Mouse (Mus musculus) CH12.LX (cell line): Measurements from ENCODE around the gene Carmil1. TPM values are rescaled to one million over a fixed set of nuclear protein-coding genes. Genes with fewer than 3 reads are reported as not detected.

Source experiments
- DNase-seq: peaks from one replicate; pipeline ENCODE4 v3.0.0-alpha.2; 2013; ENCODE audit errors: extremely low read depth
- H3K27ac ChIP-seq: 2 replicates; pipeline ENCODE4 v1.5.1; 2012; ENCODE audit warnings: low read depth, mild to moderate bottlenecking, control low read depth, moderate library complexity; ENCODE audit not compliant: insufficient read depth
- H3K27me3 ChIP-seq: replicated peaks from 2 replicates; pipeline ENCODE3; 2012; ENCODE audit warnings: inconsistent platforms
- H3K36me3 ChIP-seq, 2 experiments: replicated peaks in 1 of 2; 2 replicates each; pipeline versions ENCODE3 to v1.6.1; 2012; ENCODE audit warnings: inconsistent platforms in 1 of 2, low read length in 1 of 2, mild to moderate bottlenecking in 1 of 2, mixed read lengths in 1 of 2, moderate library complexity in 1 of 2; ENCODE audit not compliant: control insufficient read depth in 1 of 2, insufficient read depth in 1 of 2
- H3K4me1 ChIP-seq, 2 experiments: 2 replicates each; pipeline ENCODE4 v1.6.1; 2012; ENCODE audit warnings: inconsistent platforms in 1 of 2, moderate library complexity in 1 of 2; ENCODE audit not compliant: insufficient read depth in 2 of 2, control insufficient read depth in 1 of 2
- H3K4me2 ChIP-seq: 2 replicates; pipeline ENCODE4 v1.6.1; 2012; ENCODE audit warnings: low read depth, mild to moderate bottlenecking, control low read depth; ENCODE audit not compliant: poor library complexity, insufficient read depth, severe bottlenecking
- H3K4me3 ChIP-seq, 3 experiments: fragments of 150-350 bp in 1 of 3; sonication (generic) in 1 of 3; replicated peaks in 1 of 3; 2 replicates each; pipeline versions ENCODE3 to v1.5.1; 2011 to 2012; ENCODE audit warnings: low read depth in 2 of 3, low read length in 2 of 3, mild to moderate bottlenecking in 2 of 3, moderate library complexity in 2 of 3, control low read depth in 1 of 3, improper control_type of control experiment in 1 of 3, inconsistent platforms in 1 of 3, mixed read lengths in 1 of 3; ENCODE audit not compliant: poor library complexity in 1 of 3
- H3K79me2 ChIP-seq: replicated peaks from 2 replicates; pipeline ENCODE4 v1.6.1; 2012; ENCODE audit warnings: mild to moderate bottlenecking, moderate library complexity; ENCODE audit not compliant: control insufficient read depth, poor library complexity, insufficient read depth, severe bottlenecking; ENCODE audit errors: extremely low read depth
- H3K9ac ChIP-seq: 2 replicates; pipeline ENCODE4 v1.6.1; 2012; ENCODE audit warnings: low read depth, mild to moderate bottlenecking, control low read depth, moderate library complexity; ENCODE audit not compliant: insufficient read depth
- H3K9me3 ChIP-seq: replicated peaks from 2 replicates; pipeline ENCODE3; 2012; ENCODE audit warnings: low read length, inconsistent platforms, mixed read lengths
- CHD2 ChIP-seq: IDR thresholded peaks from 2 replicates; pipeline ENCODE4 v1.6.1; 2011; ENCODE audit warnings: low read length, improper control_type of control experiment
- CTCF ChIP-seq, 2 experiments: IDR thresholded peaks in 1 of 2; conservative IDR thresholded peaks in 1 of 2; 2 replicates each; pipeline ENCODE4 v1.5.1; 2011 to 2012; ENCODE audit warnings: low read depth in 2 of 2, low read length in 2 of 2, improper control_type of control experiment in 1 of 2, inconsistent platforms in 1 of 2, mild to moderate bottlenecking in 1 of 2, moderate library complexity in 1 of 2
- E2F4 ChIP-seq: IDR thresholded peaks from 2 replicates; pipeline ENCODE4 v1.6.1; 2011; ENCODE audit warnings: low read depth, low read length, improper control_type of control experiment; ENCODE audit not compliant: insufficient replicate concordance
- EP300 ChIP-seq: IDR thresholded peaks from 2 replicates; pipeline ENCODE4 v1.6.1; 2011; ENCODE audit warnings: low read length, improper control_type of control experiment
- HCFC1 ChIP-seq: IDR thresholded peaks from 2 replicates; pipeline ENCODE4 v1.6.1; 2012; ENCODE audit warnings: low read depth, mild to moderate bottlenecking, inconsistent platforms, low read length, improper control_type of control experiment
- JUND ChIP-seq: conservative IDR thresholded peaks from 2 replicates; pipeline ENCODE4 v1.6.1; 2011; ENCODE audit warnings: low read depth, low read length, improper control_type of control experiment
- KAT2A ChIP-seq: IDR thresholded peaks from 2 replicates; pipeline ENCODE4 v1.6.1; 2012; ENCODE audit warnings: low read length, improper control_type of control experiment, inconsistent platforms; ENCODE audit not compliant: insufficient replicate concordance
- MAFK ChIP-seq: IDR thresholded peaks from 2 replicates; pipeline ENCODE4 v1.6.1; 2011; ENCODE audit warnings: low read length, improper control_type of control experiment; ENCODE audit not compliant: insufficient replicate concordance
- MAZ ChIP-seq: IDR thresholded peaks from 2 replicates; pipeline ENCODE4 v1.6.1; 2012; ENCODE audit warnings: low read depth, mild to moderate bottlenecking, inconsistent platforms, low read length, improper control_type of control experiment, moderate library complexity
- MXI1 ChIP-seq: IDR thresholded peaks from 2 replicates; pipeline ENCODE4 v1.6.1; 2011; ENCODE audit warnings: mild to moderate bottlenecking, low read depth, low read length, improper control_type of control experiment
- MYC ChIP-seq: IDR thresholded peaks from 2 replicates; pipeline ENCODE4 v1.6.1; 2011; ENCODE audit warnings: low read depth, mild to moderate bottlenecking, improper control_type of control experiment, low read length
- PAX5 ChIP-seq: IDR thresholded peaks from 2 replicates; pipeline ENCODE4 v1.6.1; 2012; ENCODE audit warnings: low read length, inconsistent platforms, mixed read lengths
- POLR2A ChIP-seq: IDR thresholded peaks from 2 replicates; pipeline ENCODE4 v1.6.1; 2011; ENCODE audit warnings: low read depth, mild to moderate bottlenecking, improper control_type of control experiment, low read length
- POLR2AphosphoS2 ChIP-seq: IDR thresholded peaks from 2 replicates; pipeline ENCODE4 v1.6.1; 2011; ENCODE audit warnings: low read depth, low read length, improper control_type of control experiment
- RAD21 ChIP-seq: IDR thresholded peaks from 2 replicates; pipeline ENCODE4 v1.6.1; 2011; ENCODE audit warnings: low read depth, mild to moderate bottlenecking, low read length, improper control_type of control experiment, moderate library complexity
- SMC3 ChIP-seq: IDR thresholded peaks from 2 replicates; pipeline ENCODE4 v1.6.1; 2011; ENCODE audit warnings: low read depth, low read length, improper control_type of control experiment
- TBP ChIP-seq: conservative IDR thresholded peaks from 2 replicates; pipeline ENCODE4 v1.6.1; 2011; ENCODE audit warnings: low read depth, low read length, improper control_type of control experiment
- TCF12 ChIP-seq: IDR thresholded peaks from 2 replicates; pipeline ENCODE4 v1.6.1; 2014; ENCODE audit warnings: low read depth, mild to moderate bottlenecking, inconsistent platforms, low read length, improper control_type of control experiment
- UBTF ChIP-seq: IDR thresholded peaks from 2 replicates; pipeline ENCODE4 v1.6.1; 2012; ENCODE audit warnings: low read depth, mild to moderate bottlenecking, inconsistent platforms, low read length, improper control_type of control experiment, moderate library complexity
- USF1 ChIP-seq: IDR thresholded peaks from 2 replicates; pipeline ENCODE4 v1.6.1; 2014; ENCODE audit warnings: low read depth, mild to moderate bottlenecking, inconsistent platforms, low read length, improper control_type of control experiment
- ZC3H11A ChIP-seq: IDR thresholded peaks from 2 replicates; pipeline ENCODE4 v1.6.1; 2012; ENCODE audit warnings: low read depth, mild to moderate bottlenecking, inconsistent platforms, low read length, improper control_type of control experiment
- ZKSCAN1 ChIP-seq: IDR thresholded peaks from 2 replicates; pipeline ENCODE4 v1.6.1; 2012; ENCODE audit warnings: low read depth, inconsistent platforms, low read length, improper control_type of control experiment, borderline replicate concordance
- dilution Hi-C: fragments of 300-500 bp; cut with MboI; formaldehyde crosslinking; loops from 2 replicates; pipeline ENCODE4 v1.14.3; 2020; ENCODE audit warnings: low sequenced_read_pairs; ENCODE audit not compliant: extremely low pct_unique_long_range_greater_than_20kb, extremely low pct_ligation_motif_present
- in situ Hi-C: fragments of 300-500 bp; cut with MboI; formaldehyde crosslinking; loops from 3 replicates; pipeline ENCODE4 v1.14.3; 2019; ENCODE audit warnings: low sequenced_read_pairs, low pct_ligation_motif_present, low pct_unique_long_range_greater_than_20kb, mixed read lengths
- polyA plus RNA-seq: library from polyadenylated mRNA; unstranded; fragments of >175 nt; gene quantifications from 2 replicates; pipeline ENCODE4 v1.2.1, GENCODE M21; 2012; ENCODE audit warnings: low read depth; ENCODE audit not compliant: insufficient read length
- total RNA-seq, 2 experiments: library from RNA; depleted of rRNA; stranded (reverse); fragments of 300-350 nt in 1 of 2; fragments of >200 nt in 1 of 2; gene quantifications; 2 replicates each; pipeline ENCODE4 v1.2.3; 2012 to 2014

Gene Carmil1
- total and polyA plus RNA-seq, 3 experiments: 1.1 to 9.4 (median 7.2) TPM

GRCm38 (mm10) chr13:24223425-24224201, 57.0 kb downstream of the Carmil1 start:
- Histone ChIP-seq H3K4me2 (no peak overlapping the region), H3K27me3 (no peaks in the 10 kb centered on the region), H3K36me3 (no peaks in the 10 kb centered on the region), H3K9ac (no peak overlapping the region), H3K9me3 (peaks cover 2% of the 10 kb centered on the region), H3K79me2 (no peaks in the 10 kb centered on the region), H3K4me3 (no peak overlapping the region), H3K4me1 (no peaks in the 10 kb centered on the region), H3K27ac (no peak overlapping the region)
- in situ Hi-C loops (no loop called here), dilution Hi-C loops (no loop called here)
- DNase-seq: no peak
- TF ChIP-seq CTCF (conservative IDR thresholded peaks at IDR 0.05 in 1 of 2, IDR thresholded peaks at IDR 0.05 in 1 of 2; ENCODE audit: low read depth in 2 of 2, low read length in 2 of 2): no peak
- TF ChIP-seq EP300: no peak
- no peak for TF ChIP-seq MYC
- no peak for TF ChIP-seq MXI1
- TF ChIP-seq E2F4: no peak
- no peak for TF ChIP-seq ZC3H11A
- TF ChIP-seq SMC3: no peak
- TF ChIP-seq KAT2A: no peak
- TF ChIP-seq HCFC1: no peak
- TF ChIP-seq MAFK: no peak
- TF ChIP-seq UBTF: no peak
- no peak for TF ChIP-seq TBP
- TF ChIP-seq JUND: no peak
- no peak for TF ChIP-seq USF1

DNA sequence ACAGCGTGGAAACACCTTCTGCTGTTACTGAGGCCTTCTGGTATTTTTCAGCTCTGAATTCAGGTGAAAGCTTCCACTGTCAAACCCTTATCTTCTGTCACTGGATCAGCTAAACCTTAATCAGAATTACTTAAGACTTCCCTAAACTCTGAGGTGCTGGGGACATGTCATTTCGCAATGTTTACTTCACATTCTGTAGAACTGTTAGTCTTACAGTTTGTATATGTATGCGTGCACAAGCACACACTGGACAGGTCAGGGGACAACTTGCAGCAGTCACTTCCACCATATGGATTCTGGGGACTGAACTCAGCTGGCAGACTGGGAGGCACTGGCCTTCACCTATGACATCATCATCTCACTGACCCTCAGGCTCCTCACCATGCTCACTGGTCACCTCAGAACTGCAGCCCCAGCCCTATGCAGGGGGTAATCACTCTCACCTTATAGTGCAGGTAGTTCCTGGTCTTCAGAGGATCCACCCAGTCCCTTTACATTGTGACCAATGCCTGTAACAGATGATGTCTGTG, 60.1 kb downstream of the Carmil1 start:
- no peak overlapping the region for H3K4me3 ChIP-seq
- dilution Hi-C loops: no loop called here
- H3K79me2 ChIP-seq: no peaks in the 10 kb centered on the region
- no peaks in the 10 kb centered on the region for H3K9me3 ChIP-seq
- no peaks in the 10 kb centered on the region for H3K27me3 ChIP-seq
- no peak overlapping the region for H3K27ac ChIP-seq
- H3K36me3 ChIP-seq: peaks cover 0 to 2% of the 10 kb centered on the region in 2 experiments
- no peak for DNase-seq
- in situ Hi-C loops: no loop called here
- no peak overlapping the region for H3K9ac ChIP-seq
- no peaks in the 10 kb centered on the region for H3K4me1 ChIP-seq
- TF ChIP-seq CTCF (conservative IDR thresholded peaks at IDR 0.05 in 1 of 2, IDR thresholded peaks at IDR 0.05 in 1 of 2; ENCODE audit: low read depth in 2 of 2, low read length in 2 of 2): no peak
- TF ChIP-seq MAFK: no peak
- no peak for TF ChIP-seq MAZ
- TF ChIP-seq POLR2AphosphoS2: no peak
- no peak for TF ChIP-seq TBP
- TF ChIP-seq CHD2: no peak
- no peak for TF ChIP-seq PAX5
- no peak for TF ChIP-seq POLR2A
- TF ChIP-seq ZKSCAN1: no peak
- TF ChIP-seq TCF12: no peak
- no peak for TF ChIP-seq RAD21
- TF ChIP-seq E2F4: no peak
- H3K4me2 ChIP-seq: no peak overlapping the region
